Mouse (Mus musculus) megakaryocyte, adult 5-6 weeks (primary cell): ENCODE measurements around the gene Ptpa. TPM values are rescaled to one million over a fixed set of nuclear protein-coding genes. Genes with fewer than 3 reads are reported as not detected.

ENCODE experiments used
- ATAC-seq: 2 replicates; pipeline ENCODE4 v1.8.0; 2016; ENCODE audit warnings: mild to moderate bottlenecking, inconsistent platforms; ENCODE audit not compliant: poor library complexity, severe bottlenecking
- total RNA-seq, 2 experiments: library from RNA; stranded (forward) in 1 of 2; stranded (reverse) in 1 of 2; fragments of 153-499, 151-499 nt in 1 of 2; fragments of 221-1000, 200-1000 nt in 1 of 2; gene quantifications; 2 replicates each; pipeline versions ENCODE4 v1.2.3 to v1.2.4; 2015 to 2017

The Ptpa gene
- total RNA-seq, 2 experiments from 2014 or later: 44.3 to 69.0 TPM

DNA sequence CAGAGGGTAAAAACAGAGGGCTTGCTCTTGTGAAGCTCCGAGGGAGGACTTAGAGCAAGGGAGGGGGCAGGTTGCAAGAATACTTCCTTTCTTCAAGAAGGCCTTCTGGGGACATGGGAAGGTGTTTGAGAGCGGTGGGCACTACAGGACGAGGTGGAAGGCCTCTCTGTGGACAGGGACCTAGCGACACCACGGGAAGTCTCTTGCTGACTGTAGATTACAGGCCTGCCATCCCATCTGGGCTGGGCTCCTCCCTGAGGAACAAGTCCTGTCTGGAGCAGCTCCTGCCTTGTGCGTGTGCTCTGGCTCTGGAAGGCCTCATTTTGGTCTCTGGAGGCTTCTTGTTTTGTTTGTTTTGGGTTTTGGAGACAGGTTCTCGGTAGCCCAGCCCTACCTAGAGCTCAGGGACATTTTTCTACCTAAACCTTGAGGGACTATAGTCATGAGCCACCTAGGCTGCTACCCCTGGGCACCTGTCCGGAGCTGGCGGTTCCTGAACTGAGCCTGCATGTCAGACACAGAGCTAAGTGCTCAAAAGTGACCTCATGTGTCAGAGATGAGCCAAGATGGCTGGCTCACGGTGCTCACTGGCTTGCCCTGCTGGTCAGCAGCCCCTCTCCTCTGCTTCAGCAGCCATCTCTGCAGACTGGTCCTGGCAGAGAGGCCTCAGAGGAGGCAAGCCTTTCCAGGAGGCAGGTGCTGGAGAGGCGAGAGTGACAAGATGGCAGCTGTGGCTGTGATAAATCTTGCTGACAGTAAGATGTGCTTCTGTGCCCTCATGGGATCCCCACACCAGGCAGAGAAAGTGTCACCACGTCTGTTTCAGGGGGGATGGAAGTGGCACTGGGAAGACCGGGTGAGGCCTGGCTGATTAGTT lies 40.5 kb downstream of the Ptpa start:
- ATAC-seq: no peak

DNA sequence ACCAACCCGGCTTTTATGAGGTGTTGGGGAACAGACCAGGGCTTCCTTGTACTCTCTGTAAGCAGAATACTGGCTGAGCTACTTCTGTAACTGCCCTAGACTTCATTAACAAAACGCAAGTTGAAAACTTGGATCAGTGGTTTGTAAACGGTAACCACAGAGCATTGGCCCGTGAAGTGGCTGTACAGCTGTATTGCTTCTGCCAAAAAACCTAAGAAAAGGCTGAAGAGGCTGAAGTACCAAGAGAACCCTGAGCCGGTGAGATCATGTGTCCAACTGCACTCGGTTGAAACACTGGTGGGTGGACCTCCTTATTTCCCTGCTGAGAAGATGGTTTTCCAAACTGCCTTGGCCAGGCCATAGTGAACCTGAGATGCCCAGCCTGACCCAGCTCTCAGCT lies 42.5 kb downstream of the Ptpa start:
- no peak for ATAC-seq

DNA sequence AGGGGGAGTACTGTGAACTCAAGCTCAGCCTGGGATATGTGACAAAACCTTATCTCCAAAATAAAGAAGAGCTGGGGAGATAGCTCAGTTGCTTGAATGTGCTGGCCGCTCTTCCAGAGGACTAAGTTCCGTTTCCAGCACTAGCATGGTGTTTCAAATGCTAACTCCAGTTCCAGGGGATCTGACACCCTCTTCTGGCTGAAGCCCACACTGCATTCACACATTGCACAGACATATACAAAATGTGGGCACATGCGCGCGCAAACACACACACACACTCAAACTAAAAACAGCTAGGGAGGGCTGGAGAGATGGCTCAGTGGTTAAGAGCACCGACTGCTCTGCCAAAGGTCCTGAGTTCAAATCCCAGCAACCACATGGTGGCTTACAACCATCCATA lies 43.4 kb downstream of the Ptpa start:
- ATAC-seq: no peak

DNA sequence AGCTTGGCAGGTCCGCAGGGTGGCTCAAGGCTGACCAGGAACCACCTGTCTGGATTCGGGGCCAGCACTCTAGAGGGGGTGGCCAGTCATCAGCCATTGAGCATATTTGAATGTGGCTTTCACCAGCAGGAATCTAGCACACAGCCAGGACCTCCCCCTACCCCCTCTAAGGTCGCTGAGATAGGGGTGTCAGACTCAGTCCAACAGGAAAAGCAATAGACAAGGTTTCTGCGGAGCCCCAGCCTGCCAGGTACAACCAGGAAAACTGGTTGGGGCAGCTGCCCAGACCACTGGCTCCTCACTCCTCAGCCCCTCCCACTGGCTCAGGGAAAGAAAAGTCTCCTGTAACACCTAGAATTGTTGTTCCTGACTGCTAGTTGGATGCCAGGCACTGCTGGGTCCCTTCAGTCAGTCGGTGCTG lies 47.5 kb downstream of the Ptpa start:
- no peak for ATAC-seq

DNA sequence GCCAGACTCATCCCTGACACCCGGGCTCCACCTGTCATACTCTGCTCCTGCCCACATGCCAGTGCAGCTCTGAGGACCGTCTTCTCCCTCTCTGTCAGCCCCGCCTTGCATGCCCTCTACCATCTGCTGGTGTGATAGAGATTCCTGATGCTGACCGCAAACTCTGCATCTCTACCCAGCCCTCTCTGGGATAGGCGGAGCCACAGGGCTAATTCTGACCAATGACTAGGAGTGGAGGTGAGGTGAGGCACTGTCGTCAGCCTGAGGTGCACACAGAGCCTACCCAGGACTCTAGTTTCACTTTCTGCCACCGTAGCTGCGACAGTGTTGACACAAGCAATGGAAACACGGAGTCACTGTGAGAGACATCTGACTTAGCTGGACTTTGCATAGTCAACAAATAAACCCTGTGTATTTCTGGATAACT lies 48.1 kb downstream of the Ptpa start:
- ATAC-seq: peak; percentile 97

DNA sequence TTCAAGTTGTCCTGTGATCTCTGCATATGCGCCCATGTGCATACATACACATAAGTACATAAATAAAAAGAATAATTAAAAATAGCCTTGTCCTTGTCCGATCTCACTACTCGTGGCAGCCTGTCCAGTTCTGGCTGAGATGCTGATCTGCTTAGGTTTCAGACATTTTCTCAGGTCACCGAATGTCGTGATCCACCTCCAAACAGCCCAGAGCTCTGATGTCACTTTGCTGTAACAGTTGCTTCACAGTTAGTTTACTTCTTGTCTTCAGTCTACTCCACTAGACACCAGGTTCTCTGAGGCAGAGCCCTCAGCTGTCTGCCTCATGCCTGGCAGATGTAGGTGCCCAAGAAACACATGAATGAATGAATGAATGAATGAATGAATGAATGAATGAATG lies 48.6 kb downstream of the Ptpa start:
- ATAC-seq: 0 out of 2 replicates have a peak, but pooled peaks have one; percentile 25

DNA sequence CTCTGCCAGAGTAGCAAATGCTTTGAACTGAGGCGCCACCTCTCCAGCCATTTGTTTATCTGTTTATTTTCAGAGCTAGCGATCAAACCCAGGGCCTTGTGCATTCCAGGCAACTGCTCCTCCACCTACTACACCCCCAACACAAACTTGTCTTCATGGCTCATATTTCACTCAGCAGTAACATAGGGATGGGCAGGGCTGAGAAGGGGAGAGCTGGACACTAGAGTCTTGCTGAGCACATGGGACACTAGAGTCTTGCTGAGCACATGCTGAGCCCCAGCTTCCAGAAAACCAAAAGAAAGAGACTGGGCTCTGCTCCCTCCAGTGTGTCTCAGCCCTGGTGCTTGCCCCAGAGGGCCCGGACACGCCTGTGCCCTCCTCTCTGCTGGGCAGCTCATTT lies 50.9 kb downstream of the Ptpa start:
- ATAC-seq: no peak

DNA sequence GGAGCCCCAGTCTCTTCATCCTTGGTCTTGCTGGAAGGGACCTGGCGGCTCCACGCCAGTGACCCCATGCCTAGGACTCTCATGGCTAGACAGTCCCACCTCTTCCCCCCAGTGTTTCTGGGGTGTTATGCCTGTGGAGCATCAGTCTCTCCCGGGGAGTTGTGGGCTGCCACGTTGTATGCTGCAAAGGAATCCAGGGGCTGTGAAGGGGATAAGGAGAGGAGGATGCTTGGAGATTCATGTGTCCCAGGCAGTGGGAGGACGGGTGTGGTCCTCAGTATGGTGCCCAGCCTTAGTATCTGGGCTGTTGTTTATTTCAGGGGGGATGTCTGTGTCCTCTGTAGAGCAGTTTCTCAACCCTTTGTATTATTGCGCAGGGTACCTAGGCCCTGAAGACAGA lies 53.2 kb downstream of the Ptpa start:
- no peak for ATAC-seq

DNA sequence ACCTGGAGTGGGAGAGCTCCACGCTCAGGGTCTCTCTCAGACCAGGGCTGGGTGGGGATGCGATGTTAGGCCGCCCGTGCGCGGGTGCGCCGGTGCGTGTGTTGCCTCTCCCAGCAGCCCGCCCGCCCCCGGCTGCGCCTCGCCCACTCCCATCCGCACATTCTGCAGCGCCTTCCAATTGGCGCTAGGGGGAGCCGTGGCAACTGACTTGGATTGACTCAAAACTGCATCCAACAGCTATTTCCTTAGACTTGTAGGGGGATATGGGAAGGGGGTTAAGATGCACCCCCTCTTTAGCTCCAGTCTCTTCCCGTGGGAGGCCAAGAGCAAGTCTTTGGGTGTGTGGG lies 53.9 kb downstream of the Ptpa start:
- peak; percentile 33; the same call in 1 of the 2 replicates for ATAC-seq

DNA sequence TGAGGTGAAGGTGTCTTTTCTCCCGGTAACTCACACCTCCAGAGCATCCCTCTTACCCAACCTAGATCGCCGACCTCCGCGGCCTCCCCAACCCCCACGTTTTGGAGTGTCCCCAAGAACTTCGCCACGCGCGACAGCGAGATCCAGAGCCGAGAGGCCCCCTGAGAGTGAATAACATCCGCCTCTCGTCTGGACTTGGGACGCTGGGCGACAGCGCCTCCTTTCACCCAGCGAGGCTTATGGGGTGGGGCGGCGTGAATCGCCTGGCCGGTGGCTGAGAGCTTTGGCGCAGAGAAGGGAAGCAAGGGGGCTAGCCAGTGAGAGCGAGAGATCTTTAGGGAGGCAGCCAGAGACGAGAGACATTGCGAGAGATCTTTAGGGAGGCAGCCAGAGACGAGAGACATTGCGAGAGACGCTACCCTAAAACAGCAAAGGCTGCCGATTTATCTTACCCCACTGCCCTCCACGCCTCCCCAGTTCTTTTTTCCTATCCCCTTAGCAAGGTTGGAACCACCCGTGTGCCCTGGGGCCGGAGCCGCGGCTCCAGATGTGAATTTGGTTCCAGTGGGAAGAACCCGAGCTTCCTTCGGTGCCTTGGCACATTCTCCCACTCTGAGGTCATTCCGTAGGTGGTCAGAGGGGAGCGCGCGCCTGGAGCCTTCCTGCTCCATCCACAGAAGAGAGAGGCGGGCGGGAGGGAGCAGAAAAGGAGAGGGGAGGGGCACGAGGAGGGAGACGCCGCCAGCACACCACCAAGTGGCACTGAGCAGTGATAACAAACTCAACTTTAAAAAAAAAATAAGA lies 54.5 kb downstream of the Ptpa start:
- ATAC-seq: no peak

DNA sequence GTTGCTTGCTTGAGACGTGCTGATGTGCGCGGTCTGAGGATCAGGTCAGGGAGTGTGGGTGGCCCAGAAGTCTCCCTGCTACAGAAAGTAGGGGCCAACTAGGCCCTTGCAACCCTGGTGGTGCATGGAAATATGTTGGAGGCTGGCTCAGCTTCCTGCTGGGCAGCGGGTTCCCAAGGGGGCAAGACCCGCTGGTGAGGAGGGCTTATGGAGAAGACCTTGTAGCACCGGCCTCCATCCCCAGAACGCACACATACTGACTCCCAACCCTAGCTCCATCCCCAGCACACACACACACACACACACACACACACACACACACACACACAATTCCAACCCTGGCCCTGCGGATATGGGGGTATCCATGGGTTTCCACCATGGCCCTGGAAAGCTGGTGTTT lies 55.2 kb downstream of the Ptpa start:
- no peak for ATAC-seq

DNA sequence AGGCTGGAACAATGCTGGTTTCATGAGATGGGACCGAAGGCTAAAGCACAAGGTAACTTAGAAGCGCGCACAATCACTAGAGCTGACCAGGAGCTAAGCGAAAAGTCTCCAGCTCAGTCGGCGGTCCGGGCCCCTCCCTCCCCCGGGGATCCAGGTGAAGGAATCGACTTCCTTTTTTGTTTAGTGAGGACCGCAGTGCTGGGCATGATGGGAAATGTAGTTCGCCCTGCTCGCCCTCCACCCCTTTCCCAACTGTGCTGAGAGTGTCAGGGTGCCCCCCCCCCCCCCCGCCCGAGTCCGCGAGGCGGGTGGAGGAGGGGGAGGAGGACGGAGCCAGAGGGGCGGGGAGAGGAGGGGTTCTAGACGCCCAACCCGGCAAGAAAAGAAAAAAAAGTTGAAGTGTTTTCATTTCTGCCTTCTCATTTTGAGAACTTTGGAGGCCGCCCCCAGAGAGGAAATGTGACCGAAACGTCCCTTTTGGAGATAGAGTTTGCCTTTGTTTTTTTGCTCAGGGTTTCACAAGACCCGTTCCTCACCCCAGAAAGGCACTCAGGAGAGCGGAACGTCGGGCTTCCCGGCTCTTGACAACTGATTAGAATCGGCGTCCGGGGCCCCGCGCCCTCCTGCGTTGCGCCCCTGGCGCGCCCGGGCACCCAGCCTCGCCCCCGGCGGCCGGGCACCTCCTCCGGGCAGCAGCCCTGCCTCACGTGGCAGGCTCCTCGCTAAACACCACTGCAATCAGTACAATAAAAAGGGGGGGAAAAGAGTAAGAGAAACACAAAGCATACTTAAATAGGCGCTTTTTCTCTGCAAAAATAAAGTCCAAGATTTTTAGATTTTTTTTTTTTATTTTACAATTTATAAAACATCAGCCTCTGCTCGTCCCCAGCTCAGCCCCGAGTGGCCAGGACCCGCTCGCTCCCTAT lies 56.2 kb downstream of the Ptpa start:
- peak; percentile 74 for ATAC-seq

DNA sequence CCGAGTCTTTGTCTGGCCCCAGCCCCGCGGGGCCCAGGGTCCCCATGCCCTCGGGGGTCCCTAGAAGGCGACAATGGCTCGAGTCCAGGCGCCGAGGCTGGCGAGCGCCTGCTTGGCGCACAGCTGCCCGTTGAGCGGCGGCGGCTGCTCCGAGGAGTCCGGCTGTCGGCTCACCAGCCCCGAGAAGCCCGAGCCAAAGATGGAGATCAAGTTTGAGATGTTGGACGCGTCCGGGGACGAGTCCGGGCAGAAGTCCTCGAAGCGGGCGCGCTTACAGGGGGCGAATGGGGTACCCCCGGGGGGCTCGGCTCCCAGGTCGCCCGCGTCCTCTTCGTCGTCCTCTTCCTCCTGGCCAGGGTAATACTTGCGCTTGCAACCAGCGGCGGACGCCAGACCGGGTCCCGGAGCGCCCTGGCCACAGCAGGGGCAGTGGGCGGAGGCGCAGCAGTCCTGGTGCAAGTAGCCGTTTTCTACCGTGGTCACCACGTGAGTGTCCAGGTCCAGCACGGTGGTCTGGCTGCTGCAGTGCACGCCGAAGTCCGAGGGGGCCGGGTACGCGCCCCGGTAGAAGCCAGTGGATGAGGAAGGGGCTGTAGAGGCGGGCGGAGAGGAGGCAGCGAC lies 57.0 kb downstream of the Ptpa start:
- no peak for ATAC-seq

DNA sequence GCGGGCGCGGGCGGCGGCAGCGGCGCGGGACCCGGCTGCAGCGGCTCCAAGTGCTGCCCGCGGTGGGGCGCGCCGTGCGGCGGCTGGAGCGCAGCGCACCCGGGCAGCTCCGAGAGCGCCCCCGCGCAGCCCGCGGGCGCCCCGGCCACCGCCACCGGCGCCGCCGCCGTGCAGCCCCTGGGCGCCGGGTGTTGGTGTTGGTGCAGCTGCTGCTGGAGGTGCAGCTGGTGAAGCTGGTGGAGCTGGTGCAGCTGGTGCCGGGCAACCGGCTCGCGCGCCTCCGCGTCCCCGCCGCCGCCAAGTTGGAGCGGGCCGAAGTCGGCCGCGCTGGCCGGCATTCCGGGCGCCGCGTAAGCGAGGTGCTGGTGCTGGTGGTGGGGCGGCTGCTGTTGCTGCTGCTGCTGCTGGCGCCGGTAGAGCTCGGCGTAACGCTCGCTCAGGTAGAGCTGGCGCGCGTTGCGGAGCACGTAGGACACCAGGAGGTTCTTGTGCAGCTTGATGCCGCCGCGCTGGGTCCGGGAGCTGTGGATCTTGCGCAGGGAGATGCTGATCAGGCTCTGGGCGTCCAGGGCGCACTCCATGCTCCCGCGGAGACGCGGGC lies 57.7 kb downstream of the Ptpa start:
- ATAC-seq: no peak

DNA sequence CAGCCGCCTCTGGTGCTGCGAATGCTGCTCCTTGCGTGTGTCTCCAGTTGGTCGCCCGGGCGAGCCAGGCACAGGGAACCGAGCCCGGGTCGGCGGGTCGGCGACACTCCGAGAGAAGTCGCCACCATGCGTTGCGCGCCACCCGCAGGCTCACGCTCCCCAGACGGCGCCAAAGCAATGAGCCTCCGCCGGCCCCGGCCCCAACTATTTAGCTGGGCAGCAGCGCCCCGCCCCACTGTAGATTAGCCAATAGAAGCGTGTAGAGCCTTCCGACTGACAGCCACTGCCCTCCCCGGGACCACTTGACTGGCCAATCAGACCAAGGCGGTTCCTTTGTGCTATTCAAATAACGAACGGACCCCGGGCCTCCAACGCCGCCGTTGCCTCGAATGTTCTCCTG lies 58.2 kb downstream of the Ptpa start, which contains the start of gene Ier5l:
Ier5l (minus strand) TSS at position 181 of the 400 bp plus-strand sequence.
- ATAC-seq: peak; percentile 61

DNA sequence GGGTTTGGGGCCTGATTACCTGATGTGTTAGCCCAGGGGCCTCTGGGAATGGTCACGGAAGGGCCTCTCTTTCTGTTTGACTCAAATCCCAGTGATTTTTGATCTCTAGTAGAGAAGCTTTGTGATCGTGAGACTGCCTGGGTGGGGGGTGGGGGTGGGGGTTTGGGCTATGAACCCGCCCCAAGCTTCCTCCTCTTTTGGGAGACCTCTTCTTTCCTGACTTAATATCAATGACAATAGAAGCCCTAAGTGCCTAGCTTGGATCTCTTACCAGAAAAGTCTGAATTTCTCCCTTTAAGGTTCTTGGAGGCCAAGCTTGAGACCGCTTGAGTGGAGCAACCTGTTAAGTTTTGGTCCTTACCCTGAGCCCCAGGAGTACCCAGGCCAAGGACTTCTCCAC lies 58.9 kb downstream of the Ptpa start:
- ATAC-seq: no peak

DNA sequence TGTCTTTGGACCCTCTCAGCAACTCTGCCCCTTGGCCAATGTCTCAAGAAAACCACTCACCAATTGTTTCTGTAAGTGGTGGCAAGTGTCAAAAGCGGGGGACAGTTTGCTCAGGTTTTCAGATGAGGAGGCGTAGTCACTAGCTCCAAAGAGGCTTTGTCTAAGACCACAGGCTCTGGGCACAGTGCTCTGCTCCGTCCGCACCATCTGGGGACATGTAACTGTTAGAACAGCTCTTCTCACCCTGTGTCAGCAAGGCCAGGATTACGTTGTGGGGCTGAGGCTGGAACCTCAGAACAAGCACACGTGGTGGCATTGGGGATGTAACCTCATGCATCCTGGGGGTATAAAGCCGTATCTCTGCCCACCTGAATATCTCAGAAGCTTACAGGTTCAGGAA lies 59.6 kb downstream of the Ptpa start:
- ATAC-seq: no peak

DNA sequence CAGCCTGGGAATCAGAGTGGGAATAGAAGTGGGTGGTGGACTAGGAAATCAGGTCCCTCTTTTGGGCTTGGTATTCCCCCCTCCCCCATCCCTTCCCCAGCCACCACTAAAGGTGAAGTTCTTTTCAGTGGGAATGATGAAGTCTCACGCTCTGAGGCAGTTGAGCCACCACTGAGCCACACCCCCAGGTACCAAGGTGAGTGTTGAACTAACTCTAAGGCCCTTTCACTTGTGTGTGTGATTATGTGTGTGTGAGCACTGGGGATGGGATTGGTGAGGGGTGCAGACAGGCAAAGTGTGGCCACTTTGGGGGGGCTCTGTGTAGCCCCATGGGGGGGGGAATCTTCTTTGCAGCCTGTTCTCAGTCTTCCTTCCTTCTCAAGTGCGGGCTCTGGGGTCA lies 60.4 kb downstream of the Ptpa start:
- no peak for ATAC-seq

DNA sequence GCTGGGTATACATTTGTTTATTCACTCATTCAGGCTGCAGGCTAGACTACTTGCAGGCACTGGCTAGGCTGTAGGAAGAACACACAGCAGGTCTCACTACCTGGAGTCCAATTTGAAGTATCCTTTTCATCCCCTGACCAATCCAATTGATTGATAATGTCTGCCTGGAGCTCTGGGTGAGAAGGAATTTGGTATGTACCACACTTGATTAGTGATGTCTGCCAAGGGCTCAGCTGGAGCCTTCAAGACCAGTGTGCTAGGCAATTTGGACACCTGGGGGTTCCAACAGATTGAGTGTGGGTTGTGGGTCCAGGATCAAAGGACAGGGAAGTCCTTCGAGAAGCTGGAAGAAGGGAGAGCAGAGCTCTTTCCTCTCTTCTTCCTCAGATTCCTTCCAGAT lies 62.7 kb downstream of the Ptpa start:
- ATAC-seq: no peak

DNA sequence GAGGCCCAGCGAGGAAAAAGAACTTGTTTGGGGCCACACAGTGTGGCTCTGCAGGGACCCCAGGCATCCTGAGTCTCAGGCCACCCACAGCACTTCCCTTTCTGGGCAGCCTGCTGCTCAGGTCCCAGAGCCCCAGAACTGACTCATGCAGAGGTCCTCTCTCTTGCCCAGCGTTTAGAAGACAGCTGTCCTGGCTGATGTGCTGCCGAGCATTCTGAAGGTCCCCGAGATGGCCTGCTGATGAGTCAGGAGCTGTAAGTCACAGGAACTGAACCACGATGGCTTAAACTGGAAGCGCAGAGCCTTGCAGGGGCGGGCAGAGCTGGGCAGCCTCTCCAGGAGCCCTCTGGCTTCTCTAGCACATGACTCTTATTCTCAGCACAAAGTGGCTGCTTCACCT lies 71.8 kb downstream of the Ptpa start:
- ATAC-seq: no peak
